Mouse (Mus musculus): ENCODE results near the gene Mafb. TPM values are rescaled to one million over a fixed set of nuclear protein-coding genes. Genes with fewer than 3 reads are reported as not detected.

Gene Mafb
- polyA plus RNA-seq, 1 experiment from 2014 or later, result 2.9 TPM

- ATAC-seq, result no peak
- H3K36me3 ChIP-seq (ENCODE audit: insufficient read depth, low read length), result no peaks in the 10 kb centered on the region
- H3K4me2 ChIP-seq (replicated peaks; ENCODE audit: low read depth, low read length), result no peak overlapping the region
- H3K9ac ChIP-seq (replicated peaks; ENCODE audit: low read depth), result no peak overlapping the region
- DNase-seq (ENCODE audit: low spot score), result no peak
- no peak overlapping the region for H3K27ac ChIP-seq (ENCODE audit: low read length)
- no peaks in the 10 kb centered on the region for H3K27me3 ChIP-seq (replicated peaks; ENCODE audit: insufficient read depth, low read length)
- H3K4me3 ChIP-seq (ENCODE audit: low read depth, low read length), result no peak overlapping the region
- H3K9me3 ChIP-seq (ENCODE audit: low read length), result no peaks in the 10 kb centered on the region
- 41% methylated on average over 7 of the region's 7 CpGs for WGBS
- no peaks in the 10 kb centered on the region for H3K4me1 ChIP-seq (ENCODE audit: insufficient read depth, low read depth, low read length)
- TF ChIP-seq CTCF (IDR thresholded peaks at IDR 0.05), result no peak
- TF ChIP-seq EP300 (IDR thresholded peaks at IDR 0.05), result no peak
Measured at GRCm38 (mm10) chr2:160348796-160349195, 18.1 kb downstream of the Mafb start.

GRCm38 (mm10) chr2:160348072-160348604 is 18.7 kb downstream of the Mafb start:
- TF ChIP-seq EP300 (IDR thresholded peaks at IDR 0.05), result no peak
- TF ChIP-seq CTCF (IDR thresholded peaks at IDR 0.05), result no peak
- no peak for DNase-seq (ENCODE audit: low spot score)
- Histone ChIP-seq H3K4me1 (ENCODE audit: insufficient read depth, low read depth, low read length) (no peaks in the 10 kb centered on the region), H3K9me3 (ENCODE audit: low read length) (no peaks in the 10 kb centered on the region), H3K9ac (replicated peaks; ENCODE audit: low read depth) (no peak overlapping the region), H3K27me3 (replicated peaks; ENCODE audit: insufficient read depth, low read length) (no peaks in the 10 kb centered on the region), H3K36me3 (ENCODE audit: insufficient read depth, low read length) (no peaks in the 10 kb centered on the region), H3K27ac (ENCODE audit: low read length) (no peak overlapping the region), H3K4me2 (replicated peaks; ENCODE audit: low read depth, low read length) (no peak overlapping the region), H3K4me3 (ENCODE audit: low read depth, low read length) (no peak overlapping the region)
- WGBS, result 71% methylated on average over 4 of the region's 4 CpGs
- ATAC-seq, result no peak

DNA sequence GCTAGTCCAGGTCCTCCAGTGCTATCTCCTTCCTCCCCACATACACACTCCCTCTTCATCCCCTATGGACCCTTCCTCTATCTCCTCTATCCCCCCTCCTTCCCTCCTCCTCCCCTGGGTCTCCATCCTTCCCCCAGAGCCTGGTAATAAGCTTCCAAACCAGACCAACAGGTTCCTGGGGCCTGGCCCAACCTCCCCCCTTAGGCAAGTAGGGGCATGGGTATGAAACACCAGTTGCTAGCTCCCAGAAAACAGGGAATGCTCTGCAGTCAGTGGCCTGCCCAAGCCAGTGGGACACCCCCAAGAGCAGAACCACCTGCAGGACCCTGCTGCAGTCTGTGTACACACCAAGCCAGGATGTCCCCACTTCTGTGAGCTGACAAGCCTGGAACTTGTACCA is 21.2 kb downstream of the Mafb start:
- no peaks in the 10 kb centered on the region for H3K9me3 ChIP-seq (ENCODE audit: low read length)
- no peak overlapping the region for H3K4me2 ChIP-seq (replicated peaks; ENCODE audit: low read depth, low read length)
- TF ChIP-seq CTCF (IDR thresholded peaks at IDR 0.05), result no peak
- TF ChIP-seq EP300 (IDR thresholded peaks at IDR 0.05), result no peak
- H3K4me3 ChIP-seq (ENCODE audit: low read depth, low read length), result no peak overlapping the region
- ATAC-seq (no peak), DNase-seq (ENCODE audit: low spot score) (no peak)
- no peak overlapping the region for H3K9ac ChIP-seq (replicated peaks; ENCODE audit: low read depth)
- H3K27me3 ChIP-seq (replicated peaks; ENCODE audit: insufficient read depth, low read length), result no peaks in the 10 kb centered on the region
- no peak overlapping the region for H3K27ac ChIP-seq (ENCODE audit: low read length)
- H3K4me1 ChIP-seq (ENCODE audit: insufficient read depth, low read depth, low read length), result no peaks in the 10 kb centered on the region
- H3K36me3 ChIP-seq (ENCODE audit: insufficient read depth, low read length), result no peaks in the 10 kb centered on the region

- TF ChIP-seq EP300 (IDR thresholded peaks at IDR 0.05), result no peak
- TF ChIP-seq CTCF (IDR thresholded peaks at IDR 0.05), result no peak
- H3K9ac ChIP-seq (replicated peaks; ENCODE audit: low read depth), result no peak overlapping the region
- H3K27me3 ChIP-seq (replicated peaks; ENCODE audit: insufficient read depth, low read length), result no peaks in the 10 kb centered on the region
- H3K9me3 ChIP-seq (ENCODE audit: low read length), result no peaks in the 10 kb centered on the region
- ATAC-seq, result no peak
- H3K27ac ChIP-seq (ENCODE audit: low read length), result no peak overlapping the region
- H3K4me1 ChIP-seq (ENCODE audit: insufficient read depth, low read depth, low read length), result no peaks in the 10 kb centered on the region
- no peak overlapping the region for H3K4me3 ChIP-seq (ENCODE audit: low read depth, low read length)
- H3K4me2 ChIP-seq (replicated peaks; ENCODE audit: low read depth, low read length), result no peak overlapping the region
- H3K36me3 ChIP-seq (ENCODE audit: insufficient read depth, low read length), result no peaks in the 10 kb centered on the region
- 66% methylated on average over 4 of the region's 4 CpGs for WGBS
- DNase-seq (ENCODE audit: low spot score), result no peak
Measured at GRCm38 (mm10) chr2:160340121-160340520, 26.7 kb downstream of the Mafb start.

DNA sequence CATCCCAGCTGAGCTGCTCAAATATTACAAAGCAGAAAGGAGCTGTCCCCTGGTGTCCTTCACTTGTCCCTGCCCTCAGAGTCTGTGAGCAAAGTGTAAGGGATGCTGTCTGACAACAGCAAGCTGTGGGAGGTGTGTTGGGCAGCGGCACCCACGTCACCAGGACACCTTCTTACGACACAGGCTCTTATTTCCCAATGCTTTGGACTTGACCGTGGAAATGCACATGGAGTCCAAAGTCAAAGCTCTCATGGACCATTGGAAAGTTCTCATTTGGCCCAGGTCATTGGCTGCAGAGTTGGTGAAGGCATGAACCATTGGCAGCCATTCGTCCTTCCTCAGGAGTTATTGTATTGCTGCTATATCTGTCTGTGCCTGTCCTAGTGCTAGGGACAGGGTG is 27.3 kb downstream of the Mafb start:
- Histone ChIP-seq H3K4me1 (ENCODE audit: insufficient read depth, low read depth, low read length) (no peaks in the 10 kb centered on the region), H3K27ac (ENCODE audit: low read length) (no peak overlapping the region), H3K9me3 (ENCODE audit: low read length) (no peaks in the 10 kb centered on the region), H3K4me2 (replicated peaks; ENCODE audit: low read depth, low read length) (no peak overlapping the region), H3K27me3 (replicated peaks; ENCODE audit: insufficient read depth, low read length) (no peaks in the 10 kb centered on the region), H3K9ac (replicated peaks; ENCODE audit: low read depth) (no peak overlapping the region), H3K36me3 (ENCODE audit: insufficient read depth, low read length) (no peaks in the 10 kb centered on the region), H3K4me3 (ENCODE audit: low read depth, low read length) (no peak overlapping the region)
- DNase-seq (ENCODE audit: low spot score) (no peak), ATAC-seq (no peak)
- 84% methylated on average over 5 of the region's 5 CpGs for WGBS
- no peak for TF ChIP-seq CTCF (IDR thresholded peaks at IDR 0.05)
- no peak for TF ChIP-seq EP300 (IDR thresholded peaks at IDR 0.05)

DNA sequence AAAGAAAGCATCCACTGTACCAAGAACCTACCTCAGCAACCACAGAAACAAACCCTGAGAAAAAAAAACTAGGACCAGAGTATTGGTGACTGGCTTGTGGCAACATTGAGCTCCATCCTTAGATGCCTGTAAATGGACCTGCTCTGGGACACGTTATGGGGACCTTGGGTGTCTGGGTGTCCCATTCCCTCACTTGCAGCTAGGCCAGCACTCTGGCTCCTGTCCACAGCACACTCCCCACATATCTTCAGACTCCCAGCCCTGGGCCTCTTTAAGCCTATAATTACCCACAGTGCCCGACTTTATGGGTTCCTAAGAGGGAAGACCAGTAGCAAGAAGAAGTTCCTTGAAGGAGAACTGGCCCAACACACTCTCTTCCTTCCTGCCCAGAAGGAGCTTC is 30.8 kb downstream of the Mafb start:
- Histone ChIP-seq H3K27ac (ENCODE audit: low read length) (no peak overlapping the region), H3K27me3 (replicated peaks; ENCODE audit: insufficient read depth, low read length) (no peaks in the 10 kb centered on the region), H3K4me1 (ENCODE audit: insufficient read depth, low read depth, low read length) (no peaks in the 10 kb centered on the region), H3K4me2 (replicated peaks; ENCODE audit: low read depth, low read length) (no peak overlapping the region), H3K4me3 (ENCODE audit: low read depth, low read length) (no peak overlapping the region), H3K9ac (replicated peaks; ENCODE audit: low read depth) (no peak overlapping the region), H3K9me3 (ENCODE audit: low read length) (no peaks in the 10 kb centered on the region), H3K36me3 (ENCODE audit: insufficient read depth, low read length) (no peaks in the 10 kb centered on the region)
- DNase-seq (ENCODE audit: low spot score) (no peak), ATAC-seq (no peak)
- 56% methylated on average over 2 of the region's 2 CpGs for WGBS
- TF ChIP-seq EP300 (IDR thresholded peaks at IDR 0.05), result no peak
- TF ChIP-seq CTCF (IDR thresholded peaks at IDR 0.05), result no peak

DNA sequence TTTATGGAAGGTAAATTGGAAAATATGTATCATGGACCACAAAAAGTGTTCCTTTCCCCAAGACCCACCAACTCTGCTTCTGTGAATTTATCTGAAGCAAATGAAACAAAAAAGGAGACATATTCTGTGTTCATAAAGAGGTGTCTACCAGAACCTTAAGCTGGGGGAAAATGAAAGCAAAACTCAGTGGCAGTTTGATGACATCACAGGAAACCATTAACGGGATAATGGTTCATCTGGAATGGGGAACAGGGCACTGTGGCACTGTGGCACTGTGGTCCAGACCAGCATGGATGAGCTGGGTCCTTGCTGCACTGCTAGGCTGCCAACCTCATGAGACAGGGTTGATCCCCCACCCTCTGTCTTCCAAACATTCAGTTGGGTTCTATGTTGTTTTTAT is 31.8 kb downstream of the Mafb start:
- Histone ChIP-seq H3K36me3 (ENCODE audit: insufficient read depth, low read length) (no peaks in the 10 kb centered on the region), H3K4me2 (replicated peaks; ENCODE audit: low read depth, low read length) (no peak overlapping the region), H3K27me3 (replicated peaks; ENCODE audit: insufficient read depth, low read length) (no peaks in the 10 kb centered on the region), H3K4me3 (ENCODE audit: low read depth, low read length) (no peak overlapping the region), H3K9ac (replicated peaks; ENCODE audit: low read depth) (no peak overlapping the region), H3K4me1 (ENCODE audit: insufficient read depth, low read depth, low read length) (no peaks in the 10 kb centered on the region), H3K27ac (ENCODE audit: low read length) (no peak overlapping the region), H3K9me3 (ENCODE audit: low read length) (no peaks in the 10 kb centered on the region)
- ATAC-seq, result peak; percentile 28; the same call in 1 of the 2 replicates
- peak; percentile 31 for DNase-seq (ENCODE audit: low spot score)
- WGBS, result 52% methylated on average over 1 of the region's 1 CpGs
- no peak for TF ChIP-seq EP300 (IDR thresholded peaks at IDR 0.05)
